Mouse (Mus musculus) heart, adult 8-10 months (tissue): ENCODE results near the gene Cd164. TPM values are rescaled to one million over a fixed set of nuclear protein-coding genes. Genes with fewer than 3 reads are reported as not detected.
A peak's percentile ranks its signal among the peaks of the same experiment; 100 is the strongest.

ENCODE experiments used
- DNase-seq: peaks from one replicate; pipeline ENCODE4 v3.0.0; 2022; ENCODE audit warnings: low spot score
- total RNA-seq, 4 experiments: library from RNA; stranded (reverse); gene quantifications; 2 replicates each; pipeline ENCODE4 v1.2.4; 2022

The Cd164 gene
- total RNA-seq, 4 experiments from 2014 or later, result 143 to 147 (median 145) TPM

DNA sequence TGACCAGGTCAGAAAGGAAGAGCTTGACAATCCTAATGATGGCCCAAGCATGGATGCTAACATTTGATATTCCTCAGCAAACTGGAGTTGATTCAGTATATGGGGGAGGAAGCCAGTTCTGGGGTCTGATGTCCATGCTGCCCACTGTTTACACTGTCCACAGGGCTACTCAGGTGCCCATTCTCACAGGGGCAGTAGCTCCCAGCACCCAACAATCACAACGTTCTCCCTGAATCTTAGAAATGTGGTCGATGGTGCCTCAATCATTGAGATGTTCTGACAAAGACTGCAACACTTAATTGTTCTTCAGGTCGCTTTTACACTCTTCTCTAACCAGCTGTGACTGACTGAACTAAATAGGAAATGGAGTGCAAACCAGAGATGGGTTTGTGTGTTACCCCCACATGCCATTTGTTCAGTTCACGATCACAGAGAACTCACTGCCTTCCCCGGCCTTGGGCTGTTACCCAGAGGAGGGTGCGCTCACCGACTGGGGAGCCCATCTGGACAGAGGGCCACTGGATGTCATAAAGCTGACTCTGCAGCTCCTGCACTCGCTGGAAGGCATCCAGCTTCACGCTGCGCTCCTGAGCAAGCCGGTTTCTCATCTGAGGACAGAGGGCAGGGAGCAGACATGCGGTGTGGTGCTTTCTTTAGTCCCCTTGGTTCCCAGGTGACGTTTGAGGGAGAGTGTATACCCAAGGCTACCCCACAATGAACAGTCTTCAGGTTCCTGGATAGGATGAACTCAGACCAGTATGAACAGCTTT lies 27.4 kb downstream of the Cd164 start:
- no peak for DNase-seq

- DNase-seq, result peak; percentile 40
Observed at GRCm38 (mm10) chr10:41550711-41551110, 31.5 kb downstream of the Cd164 start.

- DNase-seq, result no peak
Observed at GRCm38 (mm10) chr10:41552319-41552718, 33.1 kb downstream of the Cd164 start.

GRCm38 (mm10) chr10:41552847-41553589 lies 33.8 kb downstream of the Cd164 start:
- peak; percentile 47 for DNase-seq

DNA sequence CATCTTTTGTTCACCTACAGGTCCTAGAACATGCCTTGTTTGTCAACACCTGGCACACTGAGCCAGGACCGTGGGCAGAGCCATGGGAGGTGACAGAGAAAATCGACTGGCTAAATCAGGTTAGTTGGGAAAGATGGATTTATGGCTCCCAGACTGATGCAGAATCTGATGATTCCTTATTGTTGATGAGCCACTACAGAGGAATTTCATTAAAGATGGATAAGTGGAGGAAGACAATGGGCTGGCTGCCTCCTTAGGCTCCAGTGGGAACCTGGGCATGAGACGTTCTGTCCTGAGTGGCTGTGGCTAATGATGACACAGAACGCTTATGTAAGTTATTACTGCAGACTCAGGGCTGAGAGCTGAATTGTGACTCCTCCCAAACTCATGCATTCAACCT lies 34.5 kb downstream of the Cd164 start:
- no peak for DNase-seq

- DNase-seq, result no peak
Observed at GRCm38 (mm10) chr10:41555081-41555480, 35.9 kb downstream of the Cd164 start.

DNA sequence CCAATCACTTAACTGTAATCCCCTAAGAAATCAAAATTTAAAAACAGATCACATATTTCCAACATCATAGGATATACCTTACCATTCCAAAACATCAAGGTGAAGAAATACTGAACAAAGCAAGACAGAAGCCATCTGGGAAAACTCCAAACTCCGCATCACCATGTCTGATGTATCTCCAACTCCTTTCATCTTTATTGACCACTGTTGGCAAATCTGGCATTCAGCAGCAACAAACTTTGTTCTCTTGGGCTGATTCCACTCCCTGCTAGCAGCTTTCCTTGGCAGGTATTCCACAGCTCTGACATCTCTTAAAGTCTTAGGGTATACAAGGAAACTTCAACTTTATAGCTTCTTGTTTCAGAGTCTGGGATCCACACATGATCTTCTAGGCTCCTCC lies 39.2 kb downstream of the Cd164 start:
- DNase-seq, result no peak

DNA sequence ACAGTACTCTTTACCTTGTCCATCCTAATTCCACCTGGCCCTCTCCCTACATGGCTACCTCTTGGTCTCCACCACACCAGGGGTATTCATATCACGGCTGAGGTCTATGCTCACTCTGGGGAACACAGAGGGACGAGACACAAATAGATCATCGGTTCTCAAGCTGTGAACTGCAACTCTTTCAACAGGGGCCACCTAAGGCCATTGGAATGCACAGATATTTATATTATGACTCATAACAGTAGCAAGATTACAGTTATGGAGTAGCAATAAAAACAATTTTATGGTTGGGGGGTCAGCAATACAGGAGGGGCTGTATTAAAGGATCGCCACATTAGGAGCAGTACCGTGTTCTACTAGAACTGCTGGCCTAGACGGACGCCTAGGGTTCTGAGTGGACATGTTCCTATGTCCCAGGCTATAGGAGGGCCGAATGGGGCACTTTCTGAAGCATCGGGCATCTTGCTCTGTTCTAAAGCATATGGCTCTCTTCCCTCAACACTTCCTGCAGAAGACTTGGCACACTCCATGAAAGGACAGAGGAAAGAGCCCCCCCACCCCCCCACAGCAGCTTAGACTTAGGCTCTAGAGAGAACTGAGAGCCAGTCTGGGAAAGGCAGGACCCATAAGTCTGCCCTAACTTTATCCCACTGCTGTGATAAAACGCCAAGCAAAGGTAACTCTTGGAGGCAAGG lies 42.6 kb downstream of the Cd164 start:
- DNase-seq, result no peak

DNA sequence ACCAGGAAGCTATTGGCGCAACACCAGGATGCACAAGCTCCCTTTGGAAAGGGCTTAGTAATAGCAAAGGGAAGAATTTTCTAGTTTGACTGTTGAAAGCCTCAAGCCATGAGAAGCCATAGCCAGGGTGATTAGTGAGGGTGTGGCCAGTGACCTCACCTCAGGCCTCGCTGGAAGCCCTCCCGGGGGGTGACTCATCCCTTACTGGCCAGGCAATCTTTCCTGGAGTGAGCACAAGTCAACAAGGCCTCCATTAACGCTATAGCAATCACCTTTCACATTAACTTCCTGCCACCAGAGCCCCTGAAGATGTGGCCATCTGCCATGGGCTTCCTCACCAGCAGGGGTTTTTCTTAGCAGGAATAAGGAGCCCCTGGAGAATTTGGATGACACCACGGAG lies 45.9 kb downstream of the Cd164 start:
- peak; percentile 40 for DNase-seq

DNA sequence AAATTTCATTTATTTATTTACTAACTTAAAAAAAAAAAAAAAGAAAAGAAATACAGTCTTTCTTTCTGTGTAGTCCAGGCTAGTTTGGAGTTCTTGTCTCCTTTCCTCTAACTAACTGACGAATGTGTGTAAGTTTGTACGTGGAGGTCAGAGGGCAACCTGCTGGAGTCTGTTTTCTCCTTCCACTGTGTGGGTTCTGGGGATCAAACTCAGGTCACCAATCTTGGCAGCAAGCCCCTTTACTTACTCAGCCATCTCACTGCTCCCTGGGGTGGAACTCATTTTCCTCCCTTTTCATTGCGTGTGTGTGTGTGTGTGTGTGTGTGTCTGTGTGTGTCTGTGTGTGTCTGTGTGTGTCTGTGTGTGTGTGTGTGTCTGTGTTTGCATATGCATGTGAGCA lies 49.1 kb downstream of the Cd164 start:
- no peak for DNase-seq

- DNase-seq, result no peak
Observed at GRCm38 (mm10) chr10:41571065-41571464, 51.9 kb downstream of the Cd164 start.

- DNase-seq, result no peak
Observed at GRCm38 (mm10) chr10:41572274-41572673, 53.1 kb downstream of the Cd164 start.

DNA sequence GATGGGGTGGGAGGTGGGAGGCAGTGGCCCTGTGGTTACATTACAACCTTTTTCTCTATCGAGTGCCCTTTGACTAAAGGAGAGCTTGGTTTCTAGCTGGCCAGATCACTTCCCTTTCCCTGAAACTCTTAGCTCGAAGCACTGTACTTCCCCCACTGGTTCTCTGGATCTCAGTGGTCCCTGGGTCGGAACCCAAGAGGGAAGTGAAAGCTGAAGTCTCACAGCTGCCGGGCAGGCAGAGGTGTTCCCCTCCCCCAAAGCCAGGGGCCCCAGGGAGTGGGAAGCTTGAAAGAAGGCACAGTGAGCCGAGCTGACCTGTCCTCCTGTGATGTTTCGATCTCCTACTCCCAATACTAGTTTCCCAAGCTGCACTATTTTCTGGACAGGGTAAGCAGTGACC lies 54.0 kb downstream of the Cd164 start:
- no peak for DNase-seq

- DNase-seq, result no peak
Observed at GRCm38 (mm10) chr10:41575451-41576327, 56.5 kb downstream of the Cd164 start.

DNA sequence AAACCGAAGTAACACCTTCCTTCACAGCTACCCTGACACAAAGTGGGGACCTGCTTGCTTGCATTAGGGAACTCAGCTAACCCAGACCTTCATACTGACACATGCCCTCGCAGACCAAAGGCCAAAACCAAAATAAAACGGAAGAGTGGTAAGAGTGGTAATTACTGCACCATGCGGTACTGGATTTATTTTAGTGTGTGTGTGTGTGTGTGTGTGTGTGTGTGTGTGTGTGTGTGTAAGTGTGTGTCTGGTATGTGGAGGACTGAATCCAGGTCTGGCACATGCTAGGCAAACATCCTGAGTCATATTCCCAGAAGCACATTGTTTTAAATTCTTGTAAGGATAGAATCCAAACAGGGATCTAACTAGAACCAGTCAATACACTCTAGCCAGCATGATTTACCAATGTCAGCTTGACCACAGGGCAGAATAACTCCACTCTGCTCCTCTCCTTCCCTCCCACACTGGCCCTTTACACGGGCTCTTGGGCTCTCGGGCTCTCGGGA lies 57.2 kb downstream of the Cd164 start:
- DNase-seq, result no peak

DNA sequence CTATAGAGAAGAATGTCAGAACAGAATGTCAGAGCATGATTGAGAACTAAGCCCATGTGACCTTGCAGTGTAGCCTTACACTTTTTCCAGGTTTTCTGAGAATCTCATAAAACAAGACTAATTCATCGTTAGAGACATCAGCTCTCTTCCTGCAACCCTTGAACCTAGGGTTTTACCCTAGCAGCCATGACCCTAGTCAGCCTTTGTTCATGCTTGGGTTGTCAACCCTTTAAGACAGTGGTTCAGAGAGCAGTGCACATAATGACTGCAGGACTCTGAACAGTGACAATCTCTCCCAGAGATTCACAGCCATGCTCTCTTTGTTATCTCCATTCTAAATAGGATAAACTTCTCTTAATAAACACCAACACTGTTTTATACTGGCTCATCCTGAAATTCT lies 59.3 kb downstream of the Cd164 start:
- DNase-seq, result no peak

- no peak for DNase-seq
Observed at GRCm38 (mm10) chr10:41580441-41580840, 61.2 kb downstream of the Cd164 start.
